Mouse (Mus musculus) right cerebral cortex, adult 2 months (tissue): ENCODE measurements around the gene Ndufa13.

Source experiments
- DNase-seq, 2 experiments: peaks; one replicate each; pipeline ENCODE4 v3.0.0; 2021 to 2022; ENCODE audit warnings: low spot score in 2 of 2

Ndufa13 gene

DNA sequence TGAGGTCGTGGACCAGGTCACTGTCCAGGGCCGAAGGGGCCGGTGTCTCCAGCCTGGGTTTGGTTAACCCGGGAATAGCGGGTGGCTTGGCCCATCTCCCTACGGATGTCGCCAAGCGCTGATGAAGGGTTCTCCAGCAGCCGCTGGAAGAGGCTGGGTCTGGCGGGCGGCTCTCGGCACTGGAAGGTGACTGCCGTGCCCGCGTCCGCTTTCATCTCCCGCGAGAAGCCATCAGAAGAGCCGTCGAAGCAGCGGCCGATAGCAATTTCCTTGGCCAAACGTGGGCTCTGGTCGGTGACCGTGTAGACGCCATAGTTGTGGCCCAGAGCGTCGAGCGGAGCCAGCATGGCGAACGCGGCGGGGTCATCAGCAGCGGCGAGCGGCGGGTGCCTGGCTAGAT is 21.5 kb downstream of the Ndufa13 start:
- no peak for DNase-seq

DNA sequence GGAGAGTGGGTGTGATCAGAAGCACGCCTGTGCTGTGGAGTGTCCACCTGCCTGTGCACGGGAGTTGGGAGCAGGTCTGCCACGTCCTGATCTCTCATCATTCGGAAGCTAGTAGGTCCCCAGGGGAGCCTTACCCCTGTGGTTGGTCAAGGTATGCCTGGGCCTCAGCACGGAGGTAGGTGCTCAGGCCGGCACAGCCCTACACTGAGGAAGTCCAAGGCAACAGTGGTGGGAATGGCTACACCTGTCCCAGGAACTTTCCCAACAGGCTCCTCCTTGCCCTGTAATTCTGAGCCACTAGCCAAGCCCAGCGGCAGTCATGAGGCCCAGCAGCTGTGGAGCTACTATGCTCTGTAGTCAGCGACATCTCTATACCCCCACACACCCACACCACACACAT is 22.7 kb downstream of the Ndufa13 start:
- DNase-seq = no peak

DNA sequence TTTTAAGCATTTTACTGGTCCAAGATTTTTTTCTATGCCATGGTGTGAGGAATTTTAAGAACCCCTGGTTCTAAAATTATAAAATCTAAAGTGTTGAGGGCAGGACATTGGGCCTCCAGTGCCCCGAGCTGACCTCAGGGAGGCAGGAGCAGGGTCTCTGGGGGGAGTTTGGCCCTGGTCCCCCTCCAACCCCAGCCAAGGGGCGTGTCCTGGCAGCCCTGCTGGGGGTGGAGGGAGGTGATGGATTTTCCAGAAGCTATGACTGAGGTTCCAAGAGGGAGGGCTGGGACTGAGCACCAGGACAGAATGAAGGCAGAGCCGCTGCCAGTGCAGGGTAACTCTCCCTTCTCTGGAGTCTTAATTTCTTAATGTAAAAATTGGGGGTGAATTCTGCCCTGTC is 24.4 kb downstream of the Ndufa13 start:
- no peak for DNase-seq

DNA sequence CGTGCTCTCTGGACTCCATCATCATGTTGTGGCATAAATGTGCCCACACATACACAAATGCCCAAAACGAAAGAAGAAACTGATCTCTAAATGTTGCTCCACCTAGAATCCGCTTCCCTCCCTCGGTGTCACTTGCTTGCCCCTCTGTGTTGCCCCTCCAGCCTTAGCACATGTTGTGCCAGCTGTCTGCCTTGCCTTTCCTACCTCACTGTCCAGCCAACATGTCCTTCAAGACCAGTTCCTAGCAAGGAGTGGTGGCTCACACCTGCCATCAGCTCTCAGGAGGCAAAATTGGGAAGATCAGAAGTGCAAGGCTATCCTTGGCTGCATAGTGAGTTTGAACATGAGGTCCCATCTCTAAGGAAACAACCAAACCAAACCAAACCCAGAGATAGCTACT is 25.0 kb downstream of the Ndufa13 start:
- no peak for DNase-seq

DNA sequence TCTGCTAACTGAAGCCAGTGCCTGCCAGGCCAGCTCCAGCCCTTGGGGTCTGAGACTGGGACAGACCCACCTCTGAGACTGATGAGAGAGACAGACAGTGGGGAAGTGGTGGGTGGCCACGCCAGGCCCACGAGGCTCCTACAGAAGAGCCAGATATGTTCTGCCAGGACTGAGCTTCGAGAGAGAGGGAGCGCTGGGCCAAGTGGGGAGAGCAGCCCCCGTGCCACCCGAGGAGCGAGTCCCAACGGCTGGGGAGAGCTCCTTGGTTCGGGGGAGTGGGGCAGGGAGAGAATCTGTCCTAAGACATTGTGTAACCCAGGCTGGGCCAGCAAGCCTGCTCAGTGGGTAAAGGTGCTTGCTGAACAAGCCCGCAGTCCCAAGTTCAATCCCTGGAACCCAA is 25.4 kb downstream of the Ndufa13 start:
- DNase-seq = no peak

DNA sequence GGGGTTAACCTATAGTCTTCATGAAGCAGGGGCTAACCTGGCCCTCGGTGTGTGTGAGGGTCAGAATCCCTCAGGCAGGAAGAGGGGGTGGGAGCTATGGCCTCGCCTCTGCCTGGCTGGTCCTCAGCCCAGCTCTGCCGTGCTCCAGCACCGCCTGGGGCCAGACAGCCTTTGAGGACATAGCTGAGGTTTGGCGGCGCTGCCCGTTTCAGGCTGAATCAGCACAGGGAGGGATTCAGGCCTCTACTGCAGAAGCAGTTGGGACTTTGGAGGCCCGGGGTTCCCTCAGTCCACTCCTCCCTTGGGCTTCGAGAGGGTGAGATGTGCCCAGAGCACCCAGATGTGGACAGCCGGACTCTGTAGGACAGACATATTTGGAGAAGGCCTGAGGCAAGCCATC is 26.3 kb downstream of the Ndufa13 start:
- DNase-seq = no peak

DNA sequence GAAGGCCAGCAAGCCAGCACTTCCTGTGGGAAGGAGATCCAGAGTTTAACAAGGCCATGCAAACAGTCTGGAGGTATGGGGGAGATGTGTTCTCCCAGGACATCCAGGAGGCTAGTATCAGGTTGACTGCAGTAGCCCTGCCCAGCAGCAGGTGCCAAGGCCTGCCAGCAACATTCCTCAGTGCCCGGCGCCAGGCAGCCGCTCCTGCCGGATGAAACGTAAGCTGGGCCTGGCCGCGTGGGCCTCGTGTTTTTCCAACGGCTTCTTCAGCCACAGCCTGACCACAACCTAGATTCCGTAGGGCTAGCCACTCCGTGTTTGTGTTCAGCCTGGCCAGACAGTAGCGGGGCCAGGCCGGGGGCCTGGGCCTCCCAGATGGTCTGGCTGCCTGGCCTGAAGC is 27.7 kb downstream of the Ndufa13 start:
- DNase-seq = no peak

DNA sequence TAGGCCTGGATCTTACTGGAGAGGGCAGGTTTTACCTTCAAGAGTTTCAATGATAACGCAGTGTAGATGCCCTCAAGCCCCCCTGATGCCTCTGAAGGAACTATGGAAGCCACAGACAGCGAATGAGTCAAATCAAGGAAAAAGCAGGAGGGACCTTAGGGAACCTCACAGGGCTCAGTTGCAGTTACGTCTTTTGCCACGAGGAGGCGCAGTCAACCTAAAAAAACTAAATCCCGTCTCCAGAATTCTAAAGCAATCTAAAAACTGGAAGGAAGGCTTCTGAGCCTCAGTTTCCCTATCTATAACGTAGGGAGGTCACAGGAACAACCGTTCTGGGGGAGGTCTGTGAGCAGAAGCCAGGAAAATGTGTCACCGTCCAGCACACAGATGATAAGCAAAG is 28.2 kb downstream of the Ndufa13 start:
- DNase-seq = peak; percentile 85

DNA sequence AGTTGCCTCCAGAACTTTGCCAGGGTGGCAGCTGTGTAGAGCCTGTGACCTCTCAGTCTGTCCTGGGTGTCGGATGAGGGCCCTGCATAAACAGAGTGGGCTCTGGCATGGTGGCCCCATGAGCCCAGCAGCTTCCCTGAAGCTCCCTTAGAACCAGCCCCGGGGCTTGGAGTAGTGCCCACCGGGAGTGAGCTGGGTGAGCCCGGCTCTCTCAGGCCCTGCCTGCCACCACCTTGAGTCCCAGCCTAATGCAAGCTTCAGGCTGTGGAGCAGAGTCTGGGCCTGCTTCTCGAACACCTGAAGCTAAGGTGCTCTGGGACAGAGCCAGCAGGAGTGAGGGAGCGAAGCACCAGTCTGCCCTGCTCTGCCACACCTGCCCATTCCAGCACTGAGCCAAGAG is 31.5 kb downstream of the Ndufa13 start:
- DNase-seq = no peak

DNA sequence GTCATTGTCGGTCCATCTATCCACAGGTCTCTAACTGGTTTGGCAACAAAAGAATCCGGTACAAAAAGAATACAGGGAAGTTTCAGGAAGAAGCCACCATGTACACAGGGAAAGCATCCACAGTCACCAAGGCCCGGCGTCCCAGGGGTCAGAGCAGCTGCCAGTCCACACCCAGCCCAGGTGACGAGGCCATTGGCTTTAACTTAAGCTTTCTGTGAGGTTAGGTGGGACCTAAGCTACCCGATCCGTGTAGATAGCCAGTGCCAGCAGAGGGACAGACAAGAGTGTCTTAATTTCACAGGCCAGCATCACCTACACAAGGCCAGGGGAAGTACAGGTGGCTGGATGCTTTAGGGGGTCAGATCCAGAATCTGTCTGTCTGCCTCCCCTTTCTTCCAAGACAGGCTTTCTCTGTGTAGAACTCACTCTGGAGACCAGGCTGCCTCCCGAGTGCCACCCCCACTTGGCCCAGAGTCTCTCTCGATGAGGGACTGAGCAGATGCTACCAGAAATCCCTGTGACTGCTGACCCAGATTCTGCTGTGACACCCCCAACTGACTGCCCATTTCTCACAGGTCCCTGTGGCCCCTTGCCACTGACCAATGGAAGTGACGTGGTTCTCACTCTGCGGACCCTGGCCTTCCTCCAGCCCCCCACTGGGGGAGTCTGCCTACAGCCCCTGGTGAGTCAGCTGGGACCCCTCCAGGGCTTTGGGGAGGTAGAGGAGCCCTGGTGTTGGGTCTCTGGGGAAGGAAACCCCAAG is 32.2 kb downstream of the Ndufa13 start:
- DNase-seq = no peak

DNA sequence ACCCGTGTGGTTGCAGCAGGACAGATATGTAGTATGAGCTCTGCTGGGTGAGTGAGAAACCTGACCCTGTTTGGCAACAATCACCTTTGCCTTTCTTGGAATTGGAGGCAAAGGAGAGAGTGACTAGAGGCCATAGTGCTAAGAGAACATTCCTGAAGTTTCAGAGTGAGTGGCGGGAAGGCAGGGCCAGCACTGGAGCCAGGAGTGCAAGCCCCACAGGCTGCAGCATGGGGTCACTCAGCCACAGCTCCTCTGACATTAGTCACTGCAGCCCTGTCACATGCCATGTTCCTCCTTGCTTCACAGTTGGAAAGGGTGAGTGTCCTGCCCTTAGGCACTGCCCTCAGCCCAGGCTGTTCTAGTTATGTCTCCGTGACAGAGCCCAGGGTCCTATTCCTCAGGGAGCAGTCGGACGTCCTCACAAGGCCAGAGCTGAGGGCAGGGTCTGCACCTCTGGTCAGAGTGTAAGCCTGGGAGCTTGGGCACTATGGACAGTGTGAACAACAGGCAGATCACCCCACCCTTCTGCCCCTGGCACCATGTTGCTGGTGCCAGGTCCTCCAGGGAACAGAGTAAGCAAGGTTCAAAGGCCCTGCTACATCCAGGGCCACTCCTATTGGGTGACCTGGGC is 34.5 kb downstream of the Ndufa13 start:
- DNase-seq = no peak

DNA sequence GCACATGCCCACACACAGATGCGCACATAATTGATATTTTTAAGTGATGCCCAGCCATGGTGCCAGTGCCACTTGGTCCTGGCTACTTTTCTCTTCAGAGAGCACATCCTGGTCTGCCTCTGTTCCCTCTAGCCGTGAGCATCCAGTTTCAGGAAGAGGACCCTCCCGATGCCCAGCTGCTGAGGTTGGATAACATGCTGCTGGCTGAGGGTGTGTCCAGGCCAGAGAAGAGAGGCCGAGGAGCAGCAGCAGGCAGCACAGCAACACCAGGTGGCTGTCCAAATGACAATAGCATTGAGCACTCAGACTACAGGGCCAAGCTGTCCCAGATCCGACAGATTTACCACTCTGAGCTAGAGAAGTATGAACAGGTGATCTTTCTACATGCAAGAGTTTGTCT is 38.2 kb downstream of the Ndufa13 start:
- DNase-seq = no peak

DNA sequence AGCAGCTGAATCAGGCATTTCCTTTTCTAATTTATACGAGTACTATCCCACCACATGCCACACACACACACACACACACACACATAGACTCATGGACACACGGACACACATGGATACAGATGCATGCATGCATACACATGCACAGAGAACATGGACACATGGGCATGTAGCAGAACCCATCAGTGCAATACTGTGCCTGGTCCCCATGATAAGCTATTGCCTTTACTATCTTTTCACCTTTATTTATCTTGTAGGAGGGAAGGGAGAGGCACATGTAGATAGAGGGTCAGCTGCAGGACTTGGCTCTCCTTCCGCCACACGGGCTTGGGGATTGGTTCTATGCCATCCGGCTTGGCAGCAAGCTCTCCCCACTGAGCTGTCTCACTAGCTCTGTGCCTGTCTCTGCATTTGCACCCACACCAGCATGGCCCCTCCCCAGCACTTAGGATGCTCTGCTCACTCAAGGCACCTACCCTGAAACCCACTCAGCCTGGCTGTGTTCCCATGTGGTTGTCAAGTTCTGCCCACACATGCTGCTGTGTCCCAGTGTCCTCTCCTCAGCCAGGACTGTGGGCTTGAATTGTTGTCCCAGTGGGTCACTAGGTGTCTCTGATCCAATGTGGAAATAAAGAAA is 38.9 kb downstream of the Ndufa13 start:
- DNase-seq = peak in 1 of 2 experiments; percentile 41

DNA sequence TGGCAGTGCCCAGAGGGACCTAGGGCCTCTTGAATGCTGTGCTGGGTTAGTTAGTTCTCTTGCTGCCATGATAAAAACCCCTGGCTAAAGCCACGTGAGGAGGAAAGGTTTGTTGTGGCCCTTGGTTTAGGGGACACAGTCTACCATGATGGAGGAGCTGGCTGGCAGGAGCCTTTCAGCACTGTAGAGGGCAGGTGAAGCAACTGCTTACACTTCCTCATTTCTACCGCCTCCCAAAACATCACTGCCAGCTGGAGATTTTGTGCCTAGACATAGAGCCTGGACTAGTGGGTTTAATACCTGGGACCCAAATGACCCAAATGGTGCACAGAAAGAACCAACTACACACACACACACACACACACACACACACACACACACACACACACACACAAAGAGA is 41.1 kb downstream of the Ndufa13 start:
- no peak for DNase-seq

DNA sequence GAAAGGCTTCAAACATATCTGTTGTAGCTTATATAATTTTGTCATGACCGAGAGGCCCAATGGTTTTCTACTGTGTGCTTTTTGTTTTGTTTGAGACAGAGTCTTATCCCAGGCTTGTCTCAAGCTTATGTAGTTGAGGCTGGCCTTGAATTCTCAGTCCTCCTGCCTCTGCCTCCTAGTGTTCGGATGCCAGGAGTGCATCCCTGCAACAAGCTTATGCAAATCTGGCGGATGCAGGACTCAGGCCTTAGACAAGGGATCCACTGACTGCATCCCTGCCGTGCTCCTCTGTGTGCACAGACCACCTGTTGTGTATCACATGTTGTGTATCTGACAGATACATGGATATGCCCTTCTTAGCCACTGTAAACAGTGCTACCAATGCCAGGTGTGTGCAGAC is 41.6 kb downstream of the Ndufa13 start:
- DNase-seq = no peak

DNA sequence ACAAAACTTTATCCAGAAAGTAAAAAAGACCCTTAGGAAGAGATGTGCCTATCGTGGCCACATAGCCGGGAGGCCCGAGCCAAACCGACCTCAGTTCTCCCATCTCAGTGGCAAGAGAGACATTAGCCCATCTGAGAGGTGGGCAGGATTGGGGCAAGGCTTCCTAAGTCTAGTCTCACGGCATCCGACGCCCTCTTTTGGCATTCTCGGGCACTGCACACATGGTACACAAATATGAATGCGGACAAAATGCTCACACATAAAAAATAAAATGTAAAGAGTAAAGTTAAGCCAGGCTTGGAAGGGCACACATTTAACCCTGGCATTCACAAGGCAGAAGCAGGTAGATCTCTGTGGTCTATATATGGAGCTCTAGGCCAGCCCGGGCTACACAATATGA is 48.5 kb downstream of the Ndufa13 start:
- DNase-seq = no peak

DNA sequence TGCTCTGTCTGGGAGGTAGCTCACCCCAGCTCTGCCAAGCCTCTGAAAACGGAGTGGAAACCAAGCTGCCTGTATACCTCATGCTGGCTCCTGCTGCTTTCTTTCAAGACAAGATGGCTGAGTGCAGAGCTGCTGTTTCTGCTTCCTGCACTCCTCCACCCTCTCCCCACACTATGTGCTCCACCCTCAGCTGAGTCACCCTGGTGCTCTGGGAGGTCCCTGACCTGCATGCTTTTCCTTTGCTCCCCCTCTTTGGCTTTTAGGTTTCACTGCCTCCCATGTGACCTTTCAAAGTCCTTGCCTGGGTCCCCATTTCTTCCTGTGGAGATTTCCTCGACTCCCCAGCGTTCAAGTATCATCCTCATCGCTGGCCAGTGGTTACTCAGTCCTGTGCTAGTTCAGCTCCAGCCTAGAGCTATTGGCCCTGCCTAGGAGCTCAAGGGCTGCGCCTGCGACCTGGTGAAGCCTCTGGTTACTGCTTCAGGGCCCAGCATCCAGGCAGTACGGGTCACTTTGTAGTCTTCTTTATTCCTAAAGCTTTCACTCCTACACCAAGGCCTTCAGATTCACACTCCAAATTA is 51.3 kb downstream of the Ndufa13 start:
- no peak for DNase-seq

DNA sequence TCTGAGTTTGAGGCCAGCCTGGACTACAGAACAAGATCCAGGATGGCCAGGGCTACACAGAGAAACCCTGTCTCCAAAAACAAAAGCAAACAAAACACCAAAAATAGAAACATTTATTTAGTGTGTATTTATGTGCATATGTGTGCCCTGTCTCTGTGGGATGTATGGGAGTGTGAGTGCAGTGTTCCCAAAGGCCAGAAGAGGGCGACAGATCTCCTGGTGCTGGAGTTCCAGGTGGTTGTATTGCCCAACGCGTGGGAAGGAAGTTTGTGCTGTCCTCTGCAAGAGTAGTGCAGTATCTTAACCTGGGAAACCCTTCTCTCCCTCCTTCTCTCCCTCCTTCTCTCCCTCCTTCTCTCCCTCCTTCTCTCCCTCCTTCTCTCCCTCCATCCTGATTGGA is 52.5 kb downstream of the Ndufa13 start:
- no peak for DNase-seq

DNA sequence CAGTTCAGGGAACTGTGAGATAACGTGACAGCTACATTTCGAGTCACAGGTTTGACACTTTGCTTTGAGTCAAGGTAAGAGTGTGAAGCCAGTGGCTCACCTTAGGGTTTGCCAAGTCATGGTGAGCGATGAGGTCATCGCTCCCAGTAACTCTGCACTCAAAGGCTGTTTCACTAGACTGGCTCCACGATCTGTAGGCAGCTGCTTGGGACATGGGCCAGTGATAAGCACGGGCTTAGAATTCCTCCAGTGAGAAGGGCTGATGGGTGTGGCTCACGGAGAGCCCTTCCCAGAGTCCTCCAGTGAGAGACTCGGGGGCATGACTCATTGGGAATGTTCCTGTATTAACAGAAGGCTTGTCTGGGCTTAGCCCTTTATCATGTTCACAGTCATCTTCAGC is 53.4 kb downstream of the Ndufa13 start:
- no peak for DNase-seq

DNA sequence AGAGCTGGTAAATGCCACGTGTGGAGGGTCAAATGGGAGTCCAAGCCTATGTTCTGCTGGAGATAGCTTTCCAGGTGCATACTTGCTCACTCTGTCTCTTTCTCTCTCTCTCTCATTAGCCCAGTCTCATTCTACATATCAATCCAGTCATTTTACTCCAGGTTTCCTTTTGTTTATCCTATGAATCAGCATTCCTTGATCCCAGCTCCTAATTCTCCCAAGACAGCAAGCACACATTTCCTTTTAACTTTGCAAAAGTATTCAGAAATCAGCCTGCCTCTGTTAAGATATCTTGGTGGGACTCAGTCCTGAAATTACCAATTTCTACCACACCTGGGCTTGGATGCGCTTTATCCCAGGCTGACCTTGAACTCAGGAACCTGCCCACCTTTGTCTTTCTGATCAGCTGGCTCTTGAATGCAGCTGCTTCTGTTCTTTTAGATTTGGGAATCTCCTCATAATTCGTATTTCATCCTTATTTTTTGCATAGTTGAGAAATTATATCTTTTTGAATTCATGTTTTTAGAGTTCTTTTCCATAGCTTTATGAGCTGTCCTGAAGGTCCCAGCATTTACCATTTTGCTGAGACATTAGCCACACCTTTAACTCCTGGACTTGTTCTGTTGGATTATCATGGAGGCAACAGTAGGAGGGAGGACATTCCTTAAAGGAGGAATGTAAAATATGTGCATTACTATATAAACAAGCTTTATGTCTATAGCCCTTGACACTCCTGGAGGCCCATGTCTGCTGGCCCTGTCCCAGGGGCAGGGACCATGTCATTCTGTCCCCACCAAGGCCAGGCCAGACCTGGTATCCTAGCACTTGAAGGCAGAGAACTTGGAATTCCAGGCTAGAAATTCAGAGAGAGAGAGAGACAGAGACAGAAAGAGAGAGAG is 54.9 kb downstream of the Ndufa13 start:
- DNase-seq = no peak
